Mouse (Mus musculus) liver, postnatal 0 days (tissue): ENCODE results near the gene Ppp1r16b.

Experiments used
- CTCF ChIP-seq: sonication (generic); IDR thresholded peaks from 2 replicates; pipeline ENCODE4 v1.5.1; 2016; ENCODE audit warnings: antibody characterized with exemption, low read depth
- EP300 ChIP-seq: IDR thresholded peaks from 2 replicates; pipeline ENCODE4 v1.6.1; 2016; ENCODE audit warnings: antibody characterized with exemption, low read depth, mild to moderate bottlenecking

DNA sequence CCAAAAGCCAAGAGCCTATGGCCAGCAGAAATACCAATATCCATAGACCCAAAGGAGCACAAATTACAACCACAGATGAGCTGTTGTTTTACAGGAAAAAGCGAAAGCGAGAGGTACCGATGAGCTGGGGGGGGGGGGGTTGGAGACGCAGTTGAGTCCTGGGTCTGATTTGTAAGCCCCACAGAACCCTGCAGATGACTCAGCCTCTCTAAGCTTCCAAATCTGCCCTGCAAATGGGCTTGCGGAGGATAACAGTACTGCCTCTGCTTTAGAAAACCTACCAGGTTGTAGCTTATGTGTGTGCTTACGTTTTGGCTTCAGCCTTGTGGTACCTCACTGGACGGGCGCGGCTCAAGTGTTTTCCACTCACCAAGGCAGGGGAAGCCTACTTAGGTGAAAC, 36.3 kb downstream of the Ppp1r16b start:
- no peak for TF ChIP-seq CTCF
- TF ChIP-seq EP300: no peak
